Comparison of ENCODE assay signal across 8 mouse cellular contexts in genomic region chr1:167307674-167308073, GRCm38 (mm10). TPM values are rescaled to one million over a fixed set of nuclear protein-coding genes. Genes with fewer than 3 reads are reported as not detected.
DNase-seq lines count a peak whose midpoint lies in the region; ATAC-seq and TF ChIP-seq lines count a peak whose summit lies in the region.

No protein-coding gene starts in this region.

- H3K27me3 ChIP-seq in heart, embryonic 13.5 days (replicated peaks): no peaks in the 10 kb centered on the region
- H3K27me3 ChIP-seq in ES-Bruce4 (ENCODE audit: control insufficient read depth, insufficient read depth, low read length, poor library complexity, severe bottlenecking): no peaks in the 10 kb centered on the region
- H3K27me3 ChIP-seq in forebrain, embryonic 13.5 days: no peaks in the 10 kb centered on the region

- TF ChIP-seq EP300 in ES-Bruce4 (IDR thresholded peaks at IDR 0.05; ENCODE audit: insufficient read depth, low read depth, low read length): no peak

- WGBS in heart, embryonic 13.5 days: 50% methylated on average over 11 of the region's 11 CpGs
- 69% methylated on average over 11 of the region's 11 CpGs for WGBS in forebrain, embryonic 13.5 days
- 51% methylated on average over 9 of the region's 11 CpGs for WGBS in macrophage (ENCODE audit: missing documents)

- peaks cover 17% of the 10 kb centered on the region for H3K4me1 ChIP-seq in heart, embryonic 13.5 days
- peaks cover 2% of the 10 kb centered on the region for H3K4me1 ChIP-seq in ES-Bruce4 (ENCODE audit: control insufficient read depth, insufficient read depth, low read length)
- peaks cover 12% of the 10 kb centered on the region for H3K4me1 ChIP-seq in forebrain, embryonic 13.5 days

- no peak overlapping the region; the same call in 1 of the 2 replicates for H3K27ac ChIP-seq in heart, embryonic 13.5 days (replicated peaks)
- H3K27ac ChIP-seq in ES-Bruce4 (ENCODE audit: insufficient read depth, low read length): peak overlapping the region; percentile 80
- H3K27ac ChIP-seq in forebrain, embryonic 13.5 days: no peak overlapping the region
- peak overlapping the region; percentile 68 for H3K27ac ChIP-seq in macrophage

- H3K4me2 ChIP-seq in heart, embryonic 13.5 days: peak overlapping the region; percentile 84
- H3K4me2 ChIP-seq in forebrain, embryonic 13.5 days: peak overlapping the region; percentile 87

- intact Hi-C loops in heart, postnatal 25 days (cut with DNase I): loop anchor here (2.0 kb wide), 1 partner anchor 21 kb away; no protein-coding TSS in a partner anchor

- DNase-seq in heart, postnatal 25 days (ENCODE audit: low spot score): no peak
- DNase-seq in layer of hippocampus, postnatal 10 days (ENCODE audit: low spot score in 2 of 2): no peak
- no peak for DNase-seq in embryo, embryonic 11 days
- no peak for DNase-seq in adrenal gland, postnatal 10 days

- H3K9ac ChIP-seq in heart, embryonic 13.5 days: peak overlapping the region; percentile 92
- H3K9ac ChIP-seq in ES-Bruce4 (ENCODE audit: low read depth, poor library complexity, severe bottlenecking): peak overlapping the region; percentile 96
- no peak overlapping the region for H3K9ac ChIP-seq in forebrain, embryonic 13.5 days

- peak overlapping the region; percentile 90 for H3K4me3 ChIP-seq in heart, embryonic 13.5 days
- H3K4me3 ChIP-seq in ES-Bruce4 (ENCODE audit: low read depth, low read length) (peak overlapping the region; percentile 79), macrophage (ENCODE audit: inconsistent target) (peak overlapping the region; percentile 98)
- H3K4me3 ChIP-seq in forebrain, embryonic 13.5 days: peak overlapping the region; percentile 72

- no peak for ATAC-seq in heart, embryonic 13.5 days (ENCODE audit: extremely low read depth, insufficient number of reproducible peaks, low FRiP score, low TSS enrichment)
- ATAC-seq in forebrain, embryonic 13.5 days: no peak

- TF ChIP-seq CTCF in ES-Bruce4 (IDR thresholded peaks at IDR 0.05; ENCODE audit: low read depth, low read length): no peak

- peaks cover 35% of the 10 kb centered on the region for H3K79me2 ChIP-seq in macrophage (ENCODE audit: inconsistent target)

- no peak for TF ChIP-seq POLR2A in ES-Bruce4 (IDR thresholded peaks at IDR 0.05; ENCODE audit: insufficient read depth, low read length)

- no peaks in the 10 kb centered on the region for H3K9me3 ChIP-seq in heart, embryonic 13.5 days
- H3K9me3 ChIP-seq in ES-Bruce4 (replicated peaks; ENCODE audit: control insufficient read depth, insufficient read depth, low read length, poor library complexity, severe bottlenecking): no peaks in the 10 kb centered on the region
- H3K9me3 ChIP-seq in forebrain, embryonic 13.5 days (replicated peaks): no peaks in the 10 kb centered on the region

- H3K36me3 ChIP-seq in heart, embryonic 13.5 days: peaks cover 20% of the 10 kb centered on the region
- no peaks in the 10 kb centered on the region for H3K36me3 ChIP-seq in ES-Bruce4 (ENCODE audit: control insufficient read depth, insufficient read depth, low read length, poor library complexity, severe bottlenecking)
- H3K36me3 ChIP-seq in forebrain, embryonic 13.5 days (ENCODE audit: poor library complexity, severe bottlenecking): peaks cover 8% of the 10 kb centered on the region
- H3K36me3 ChIP-seq in macrophage (ENCODE audit: inconsistent target): peaks cover 6% of the 10 kb centered on the region; the same call in 1 of the 2 replicates

RNA-seq across cellular contexts. Expression of gene Tmco1, which starts 0.5 kb away (rescaled TPM):
- 69.9 and 81.9 TPM in 2 replicates for polyA plus RNA-seq in heart, embryonic 13.5 days (2015; fragmentation: Nextera tagmentation; extraction: Ambion mirVana)
- 10 to 100 TPM; 87.3 to 94.7 TPM for total RNA-seq in heart, postnatal 25 days (2021)
- polyA plus RNA-seq in ES-Bruce4 (2011; ENCODE audit: insufficient read depth, insufficient read length, low read depth, missing spikeins): 43.7 and 46.1 TPM in 2 replicates
- polyA plus RNA-seq in forebrain, embryonic 13.5 days (2015; fragmentation: Nextera tagmentation; extraction: Ambion mirVana): 73.7 and 74.1 TPM in 2 replicates
- total RNA-seq in macrophage (2018; cell fraction: chromatin; rRNA removed): 10 to 100 TPM in 7 of 26 experiments, 1 to 10 TPM in 19; 1.5 to 22.6 (median 5.7) TPM
- 100 to 1,000 TPM in 5 of 26 experiments, 10 to 100 TPM in 21; 67.3 to 110 (median 83.2) TPM for total RNA-seq in macrophage (2018; cell fraction: cytosol; rRNA removed)
- 10 to 100 TPM in 25 of 26 experiments, 1 to 10 TPM in 1; 7.5 to 62.2 (median 33.7) TPM for total RNA-seq in macrophage (2018; cell fraction: nucleus; rRNA removed)
- 107 to 127 TPM (median 115 TPM) in 3 replicates for polyA plus RNA-seq in macrophage (2018)
- total RNA-seq in layer of hippocampus, postnatal 10 days (2021): 10 to 100 TPM; 38.4 to 45.1 TPM
- 100 to 1,000 TPM; 107 to 109 TPM for total RNA-seq in adrenal gland, postnatal 10 days (2021)

RNA-seq across cellular contexts. Expression of gene Uck2, which starts 22.6 kb away (rescaled TPM):
- polyA plus RNA-seq in heart, embryonic 13.5 days (2015; fragmentation: Nextera tagmentation; extraction: Ambion mirVana): 46.8 and 50.9 TPM in 2 replicates
- total RNA-seq in heart, postnatal 25 days (2021): 10 to 100 TPM; 54.7 to 59.7 TPM
- 255 and 287 TPM in 2 replicates for polyA plus RNA-seq in ES-Bruce4 (2011; ENCODE audit: insufficient read depth, insufficient read length, low read depth, missing spikeins)
- 72.7 and 73.6 TPM in 2 replicates for polyA plus RNA-seq in forebrain, embryonic 13.5 days (2015; fragmentation: Nextera tagmentation; extraction: Ambion mirVana)
- total RNA-seq in macrophage (2018; cell fraction: chromatin; rRNA removed): 10 to 100 TPM in 1 of 26 experiments, 1 to 10 TPM in 17, under 1 TPM in 7, not detected in 1; 0.17 to 10.2 (median 2.5) TPM
- total RNA-seq in macrophage (2018; cell fraction: cytosol; rRNA removed): 10 to 100 TPM in 8 of 26 experiments, 1 to 10 TPM in 18; 1.2 to 17.5 (median 8.4) TPM
- 10 to 100 TPM in 1 of 26 experiments, 1 to 10 TPM in 21, under 1 TPM in 4; 0.63 to 15.0 (median 3.3) TPM for total RNA-seq in macrophage (2018; cell fraction: nucleus; rRNA removed)
- 6.9 to 29.5 TPM (median 19.7 TPM) in 3 replicates for polyA plus RNA-seq in macrophage (2018)
- total RNA-seq in layer of hippocampus, postnatal 10 days (2021): 10 to 100 TPM; 69.5 to 69.9 TPM
- total RNA-seq in adrenal gland, postnatal 10 days (2021): 10 to 100 TPM; 51.6 to 53.4 TPM

RNA-seq across cellular contexts. Expression of gene Aldh9a1, which starts 42.1 kb away (rescaled TPM):
- 28.0 and 28.4 TPM in 2 replicates for polyA plus RNA-seq in heart, embryonic 13.5 days (2015; fragmentation: Nextera tagmentation; extraction: Ambion mirVana)
- total RNA-seq in heart, postnatal 25 days (2021): 10 to 100 TPM; 21.4 to 23.6 TPM
- 73.4 and 74.4 TPM in 2 replicates for polyA plus RNA-seq in ES-Bruce4 (2011; ENCODE audit: insufficient read depth, insufficient read length, low read depth, missing spikeins)
- 23.2 and 24.8 TPM in 2 replicates for polyA plus RNA-seq in forebrain, embryonic 13.5 days (2015; fragmentation: Nextera tagmentation; extraction: Ambion mirVana)
- total RNA-seq in macrophage (2018; cell fraction: chromatin; rRNA removed): 100 to 1,000 TPM in 1 of 26 experiments, 10 to 100 TPM in 23, 1 to 10 TPM in 2; 4.8 to 100 (median 25.3) TPM
- total RNA-seq in macrophage (2018; cell fraction: cytosol; rRNA removed): 100 to 1,000 TPM in 9 of 26 experiments, 10 to 100 TPM in 17; 36.9 to 126 (median 74.7) TPM
- total RNA-seq in macrophage (2018; cell fraction: nucleus; rRNA removed): 100 to 1,000 TPM in 2 of 26 experiments, 10 to 100 TPM in 24; 15.0 to 107 (median 36.7) TPM
- polyA plus RNA-seq in macrophage (2018): 92.1 to 110 TPM (median 93.8 TPM) in 3 replicates
- total RNA-seq in layer of hippocampus, postnatal 10 days (2021): 10 to 100 TPM; 24.5 to 27.8 TPM
- 10 to 100 TPM; 63.5 to 65.6 TPM for total RNA-seq in adrenal gland, postnatal 10 days (2021)

Comparison
In these comparisons a context has a peak if more than half of its experiments do, and no peak if none do; other contexts are left out.
1. H3K27ac ChIP-seq: peak in ES-Bruce4 (single experiment) and macrophage (single experiment); none in heart, embryonic 13.5 days (single experiment) and forebrain, embryonic 13.5 days (single experiment).
2. Peak in every context shown above with its lines, with median percentiles within 50 percentile points of each other: H3K4me3 ChIP-seq.